Comparison of ENCODE assay signal across 8 mouse cellular contexts in the genomic region with DNA sequence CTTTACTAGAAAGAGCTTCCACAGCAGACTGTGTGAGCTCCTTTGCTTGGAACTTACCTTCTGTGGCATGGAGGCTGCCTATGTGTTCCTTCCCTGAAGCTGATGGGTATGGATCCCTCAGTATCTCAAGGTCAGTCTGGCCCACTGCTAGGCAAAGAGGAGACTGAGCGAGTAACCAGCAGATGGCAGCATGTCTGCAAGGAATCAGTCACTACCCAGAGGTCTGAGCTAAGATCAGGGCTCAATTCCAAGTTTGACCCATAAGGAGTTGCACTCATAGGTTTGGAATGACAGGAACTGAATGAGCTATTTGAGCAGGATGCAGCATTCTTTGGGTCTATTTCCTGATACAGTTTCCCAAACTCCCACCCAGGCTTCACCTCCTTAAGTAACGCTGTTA. TPM values are rescaled to one million over a fixed set of nuclear protein-coding genes. Genes with fewer than 3 reads are reported as not detected.
DNase-seq lines count a peak whose midpoint lies in the region; ATAC-seq and TF ChIP-seq lines count a peak whose summit lies in the region.

No protein-coding gene starts in this region.

- no peak overlapping the region for H3K27ac ChIP-seq in hindbrain, embryonic 11.5 days (ENCODE audit: low read depth, low read length)
- no peak overlapping the region for H3K27ac ChIP-seq in hindbrain, embryonic 13.5 days
- no peak overlapping the region for H3K27ac ChIP-seq in intestine, embryonic 16.5 days (ENCODE audit: low read length)

- no peak overlapping the region for H3K9ac ChIP-seq in hindbrain, embryonic 11.5 days (ENCODE audit: low read depth, low read length)
- no peak overlapping the region for H3K9ac ChIP-seq in hindbrain, embryonic 13.5 days
- H3K9ac ChIP-seq in intestine, embryonic 16.5 days (ENCODE audit: low read depth, low read length): no peak overlapping the region

- DNase-seq in hindbrain, embryonic 11.5 days (ENCODE audit: low spot score): peak; percentile 46
- peak; percentile 64 to 78 for DNase-seq in adrenal gland, postnatal 36 days
- DNase-seq in gastrocnemius, adult 18-20 months (ENCODE audit: low spot score): peak; percentile 79
- peak; percentile 59 for DNase-seq in lung, adult 2 months
- peak; percentile 56 to 60 for DNase-seq in right cerebral cortex, postnatal 10 days (ENCODE audit: low spot score in 2 of 2)

- H3K4me1 ChIP-seq in hindbrain, embryonic 11.5 days (replicated peaks; ENCODE audit: control insufficient read depth, insufficient read depth, low read length): no peaks in the 10 kb centered on the region
- H3K4me1 ChIP-seq in hindbrain, embryonic 13.5 days (replicated peaks): no peaks in the 10 kb centered on the region
- no peaks in the 10 kb centered on the region for H3K4me1 ChIP-seq in intestine, embryonic 16.5 days (ENCODE audit: control insufficient read depth, insufficient read depth, low read length)
- peaks cover 5% of the 10 kb centered on the region for H3K4me1 ChIP-seq in lung, adult 2 months (ENCODE audit: control insufficient read depth, insufficient read depth, low read length)

- no peaks in the 10 kb centered on the region for H3K9me3 ChIP-seq in hindbrain, embryonic 11.5 days (ENCODE audit: control insufficient read depth, low read length)
- H3K9me3 ChIP-seq in hindbrain, embryonic 13.5 days: no peaks in the 10 kb centered on the region
- no peaks in the 10 kb centered on the region for H3K9me3 ChIP-seq in intestine, embryonic 16.5 days (ENCODE audit: control insufficient read depth, low read length)

- no peak for ATAC-seq in hindbrain, embryonic 11.5 days (ENCODE audit: low FRiP score)
- no peak for ATAC-seq in hindbrain, embryonic 13.5 days (ENCODE audit: low FRiP score)
- ATAC-seq in intestine, embryonic 16.5 days: peak; percentile 72
- ATAC-seq in inflammation-experienced regulatory T-cells, adult 6 months: no peak

- H3K36me3 ChIP-seq in hindbrain, embryonic 11.5 days (ENCODE audit: control insufficient read depth, insufficient read depth, low read length): no peaks in the 10 kb centered on the region
- peaks cover 45% of the 10 kb centered on the region for H3K36me3 ChIP-seq in hindbrain, embryonic 13.5 days
- H3K36me3 ChIP-seq in intestine, embryonic 16.5 days (ENCODE audit: control insufficient read depth, insufficient read depth, low read length): no peaks in the 10 kb centered on the region

- TF ChIP-seq POLR2A in lung, adult 2 months (IDR thresholded peaks at IDR 0.05; ENCODE audit: borderline replicate concordance, extremely low read depth, low read depth, low read length): no peak

- TF ChIP-seq CTCF in lung, adult 2 months (IDR thresholded peaks at IDR 0.05; ENCODE audit: insufficient read depth, low read length): peak; percentile 78

- no peaks in the 10 kb centered on the region for H3K27me3 ChIP-seq in hindbrain, embryonic 11.5 days (ENCODE audit: control insufficient read depth, insufficient read depth, low read length)
- no peaks in the 10 kb centered on the region for H3K27me3 ChIP-seq in hindbrain, embryonic 13.5 days
- H3K27me3 ChIP-seq in intestine, embryonic 16.5 days (replicated peaks; ENCODE audit: control insufficient read depth, insufficient read depth, low read length): no peaks in the 10 kb centered on the region

- 53% methylated on average over 2 of the region's 2 CpGs for WGBS in hindbrain, embryonic 11.5 days
- 63% methylated on average over 2 of the region's 2 CpGs for WGBS in hindbrain, embryonic 13.5 days
- WGBS in intestine, embryonic 16.5 days: 36% methylated on average over 2 of the region's 2 CpGs
- WGBS in lung, adult 2 months: 8% methylated on average over 2 of the region's 2 CpGs

- H3K4me2 ChIP-seq in hindbrain, embryonic 11.5 days (replicated peaks; ENCODE audit: low read depth, low read length): no peak overlapping the region
- H3K4me2 ChIP-seq in hindbrain, embryonic 13.5 days: no peak overlapping the region
- no peak overlapping the region for H3K4me2 ChIP-seq in intestine, embryonic 16.5 days (ENCODE audit: low read depth, low read length)

- no peak overlapping the region for H3K4me3 ChIP-seq in hindbrain, embryonic 11.5 days (ENCODE audit: low read depth, low read length)
- no peak overlapping the region for H3K4me3 ChIP-seq in hindbrain, embryonic 13.5 days
- no peak overlapping the region for H3K4me3 ChIP-seq in intestine, embryonic 16.5 days (ENCODE audit: low read length)
- no peak overlapping the region for H3K4me3 ChIP-seq in lung, adult 2 months (replicated peaks; ENCODE audit: extremely low read depth, low read depth, low read length)

RNA-seq across cellular contexts. Expression of a gene that starts 30.4 kb away (rescaled TPM):
- 50.4 and 61.1 TPM in 2 replicates for polyA plus RNA-seq in hindbrain, embryonic 11.5 days (2014; fragmentation: Nextera tagmentation; extraction: Ambion mirVana)
- 43.1 and 46.9 TPM in 2 replicates for polyA plus RNA-seq in hindbrain, embryonic 13.5 days (2015; fragmentation: Nextera tagmentation; extraction: Ambion mirVana)
- total RNA-seq in adrenal gland, postnatal 36 days (2021): 10 to 100 TPM; 51.2 to 68.5 TPM
- total RNA-seq in gastrocnemius, adult 18-20 months (2021): 1 to 10 TPM; 5.9 to 6.4 TPM
- 48.2 and 53.5 TPM in 2 replicates for polyA plus RNA-seq in intestine, embryonic 16.5 days (2015; fragmentation: Nextera tagmentation; extraction: Ambion mirVana)
- polyA plus RNA-seq in lung, adult 2 months (2012; rRNA removed): 154 and 186 TPM in 2 replicates
- not detected for polyA plus RNA-seq in inflammation-experienced regulatory T-cells, adult 6 months (2017; shearing (Covaris generic))

Comparison
In these comparisons a context has a peak if more than half of its experiments do, and no peak if none do; other contexts are left out.
1. RNA of a gene that starts 30.4 kb away (polyA plus RNA-seq): 154 to 186 TPM in lung, adult 2 months, 50.4 to 61.1 TPM in hindbrain, embryonic 11.5 days, 48.2 to 53.5 TPM in intestine, embryonic 16.5 days and 43.1 to 46.9 TPM in hindbrain, embryonic 13.5 days; not detected in inflammation-experienced regulatory T-cells, adult 6 months; every median in the first group is over 10 times any median in the second.
2. Peak in every context shown above with its lines, with median percentiles within 50 percentile points of each other: DNase-seq.